Mouse (Mus musculus): ENCODE data around the gene 1500009C09Rik.

- TF ChIP-seq CTCF (IDR thresholded peaks at IDR 0.05) (peak; percentile 99), EP300 (IDR thresholded peaks at IDR 0.05) (no peak)
These were observed 7.3 kb downstream of the 1500009C09Rik start for GRCm38 (mm10) chr15:82259510-82259909.

All from lung, postnatal 0 days (tissue).